Mouse (Mus musculus): ENCODE measurements around the gene N4bp2l1.
A peak's percentile ranks its signal among the peaks of the same experiment; 100 is the strongest.

The N4bp2l1 gene

DNA sequence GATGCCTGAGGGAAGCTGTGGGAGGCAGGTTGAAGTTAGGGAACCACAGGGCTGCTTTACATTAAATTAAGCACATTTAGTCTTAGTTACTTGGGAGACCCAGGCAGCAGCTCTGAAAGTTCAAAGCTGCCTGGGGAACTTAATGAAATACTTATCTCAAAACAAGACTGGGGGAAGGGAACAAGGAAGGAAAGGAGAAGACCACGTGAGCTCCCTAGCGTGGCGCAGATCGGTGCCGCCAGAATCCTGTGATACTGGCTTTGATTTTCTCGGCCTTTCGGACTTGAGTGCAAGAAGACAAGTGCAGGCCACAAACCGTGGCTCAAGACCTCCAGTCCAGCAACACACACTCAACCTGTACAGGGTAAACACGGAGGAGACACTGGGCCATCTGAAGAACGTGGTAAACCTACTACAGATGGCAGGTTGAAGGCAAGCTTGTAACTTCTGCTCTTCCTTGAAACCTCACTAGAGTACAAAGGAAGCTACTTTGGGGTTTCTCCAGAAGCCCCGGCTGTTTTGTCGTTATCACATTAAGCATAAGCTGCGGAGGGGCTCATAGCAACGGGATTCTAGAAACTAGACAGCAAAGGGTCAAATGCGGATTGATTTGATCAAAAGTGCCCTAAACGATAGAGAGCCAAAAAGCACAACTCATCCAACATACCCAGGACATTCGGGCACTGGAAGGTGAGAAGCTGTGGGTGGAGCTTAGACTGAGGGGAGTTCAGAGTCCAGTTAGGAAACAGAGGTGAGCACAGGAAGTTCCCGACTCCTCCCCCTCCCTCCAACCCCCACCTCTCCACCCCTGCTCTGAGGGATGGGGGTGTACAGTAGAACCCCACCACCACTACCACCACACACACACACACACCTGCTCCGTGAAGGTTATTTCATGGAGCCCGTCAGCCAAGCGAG is 1.5 kb upstream of the N4bp2l1 start:
- DNase-seq: peak; percentile 34

DNA sequence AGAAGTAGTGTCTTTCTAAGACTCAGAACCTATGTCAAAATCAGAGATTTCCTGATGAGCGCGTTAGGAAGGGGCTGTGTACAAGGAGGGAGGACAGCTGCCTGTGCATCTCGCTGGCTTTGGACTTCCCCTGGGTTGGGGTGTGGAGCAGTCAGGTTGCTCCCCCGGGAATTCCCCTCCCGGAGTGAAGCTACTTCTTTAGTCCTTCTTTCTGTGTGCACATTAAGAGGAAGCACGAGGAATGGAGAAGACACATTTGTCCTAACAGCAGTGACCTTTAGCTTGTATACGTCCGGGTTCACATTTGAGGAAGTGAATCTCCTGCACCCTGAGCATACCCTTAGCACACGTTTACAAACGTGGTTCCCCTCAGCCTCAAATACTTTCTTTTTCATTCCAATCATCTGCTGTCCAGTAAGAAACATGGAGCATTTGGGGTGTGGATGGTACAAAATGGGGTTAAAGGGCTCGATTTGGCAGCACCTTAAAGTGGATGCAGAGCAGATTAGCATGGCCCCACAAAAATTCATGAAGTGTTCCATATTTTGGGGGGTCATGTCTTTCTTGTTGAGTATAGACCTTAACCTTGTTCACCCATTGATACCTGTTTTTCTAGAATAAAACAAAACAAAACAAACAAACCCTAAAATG is 1.5 kb downstream of the N4bp2l1 start:
- peak; percentile 9 for DNase-seq

DNA sequence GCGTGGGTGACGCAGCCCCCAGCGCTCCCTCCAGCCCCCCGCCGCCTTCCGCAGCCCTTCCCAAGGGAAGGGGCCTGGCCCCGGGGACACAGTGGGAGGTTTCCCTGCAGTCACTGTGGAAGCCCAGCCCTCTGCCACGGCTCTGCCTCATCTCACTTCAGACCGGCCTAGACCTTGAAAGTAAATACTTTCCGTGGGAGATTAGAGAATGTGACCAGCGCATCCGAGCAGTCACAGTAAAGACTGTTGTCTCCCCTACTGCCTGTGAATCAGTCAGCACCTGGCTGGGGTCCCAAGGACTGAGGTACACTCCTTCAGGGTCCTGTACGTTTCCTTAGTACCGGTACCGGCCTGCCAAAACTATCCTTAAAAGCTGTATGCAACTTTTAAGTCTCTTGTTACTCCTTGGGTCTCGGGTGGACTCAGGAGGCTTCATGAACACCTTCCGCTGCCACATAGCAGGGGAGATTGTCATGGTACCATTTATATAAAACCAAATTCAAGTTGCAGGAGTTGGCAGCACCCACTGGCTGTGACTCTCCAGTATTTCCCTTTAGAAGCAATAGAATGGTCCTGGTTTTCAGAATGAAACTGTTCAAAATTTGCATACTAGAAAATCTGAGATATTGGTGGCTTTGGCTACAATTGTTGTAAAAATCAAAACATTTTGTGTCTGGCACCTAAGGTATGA is 2.2 kb downstream of the N4bp2l1 start:
- no peak for DNase-seq

DNA sequence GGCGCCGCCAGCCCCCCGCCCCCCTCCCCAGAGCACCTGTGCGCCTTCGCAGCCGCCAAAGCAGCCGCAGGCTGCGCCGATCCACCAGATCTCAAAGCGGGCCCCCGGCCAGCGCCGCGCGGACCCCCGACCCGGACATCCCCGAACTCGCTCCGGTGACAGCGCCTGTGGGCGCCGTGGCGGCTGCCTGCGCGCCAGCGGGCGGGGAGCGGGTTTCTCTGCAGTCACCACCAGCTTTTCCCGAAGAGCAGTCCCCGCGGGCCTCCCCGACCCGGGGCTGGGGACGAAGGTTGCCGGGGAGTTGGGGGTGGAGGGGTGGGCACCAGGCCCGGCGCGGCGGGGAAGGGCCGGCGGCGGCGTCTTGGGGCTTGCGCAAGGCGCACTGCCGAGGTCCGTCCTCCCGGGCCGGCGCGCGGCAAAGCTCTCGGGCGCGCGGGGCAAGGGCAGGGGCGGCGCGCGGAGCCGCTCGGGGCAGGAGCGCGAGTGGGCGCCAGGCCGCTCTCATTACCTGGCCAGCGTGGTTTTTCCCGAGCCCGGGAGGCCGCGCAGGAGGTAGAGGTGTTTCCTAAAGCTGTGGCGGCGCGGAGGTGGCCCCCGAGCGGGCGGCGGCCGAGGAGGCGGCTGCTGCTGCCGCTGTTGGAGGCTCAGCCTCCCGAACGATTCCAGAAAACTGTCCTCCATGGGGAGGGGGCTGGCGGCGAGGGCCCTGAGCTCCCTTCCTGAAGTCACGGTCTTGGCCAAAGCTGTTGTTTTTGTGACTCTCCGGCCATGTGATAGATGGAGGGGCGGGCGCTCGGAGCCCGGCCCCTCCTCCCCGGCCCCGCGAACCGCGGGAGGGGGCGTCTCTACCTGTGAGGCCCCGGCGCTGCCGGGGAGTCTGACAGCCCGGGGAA is 3.0 kb downstream of the N4bp2l1 start:
- peak; percentile 74 for DNase-seq

DNA sequence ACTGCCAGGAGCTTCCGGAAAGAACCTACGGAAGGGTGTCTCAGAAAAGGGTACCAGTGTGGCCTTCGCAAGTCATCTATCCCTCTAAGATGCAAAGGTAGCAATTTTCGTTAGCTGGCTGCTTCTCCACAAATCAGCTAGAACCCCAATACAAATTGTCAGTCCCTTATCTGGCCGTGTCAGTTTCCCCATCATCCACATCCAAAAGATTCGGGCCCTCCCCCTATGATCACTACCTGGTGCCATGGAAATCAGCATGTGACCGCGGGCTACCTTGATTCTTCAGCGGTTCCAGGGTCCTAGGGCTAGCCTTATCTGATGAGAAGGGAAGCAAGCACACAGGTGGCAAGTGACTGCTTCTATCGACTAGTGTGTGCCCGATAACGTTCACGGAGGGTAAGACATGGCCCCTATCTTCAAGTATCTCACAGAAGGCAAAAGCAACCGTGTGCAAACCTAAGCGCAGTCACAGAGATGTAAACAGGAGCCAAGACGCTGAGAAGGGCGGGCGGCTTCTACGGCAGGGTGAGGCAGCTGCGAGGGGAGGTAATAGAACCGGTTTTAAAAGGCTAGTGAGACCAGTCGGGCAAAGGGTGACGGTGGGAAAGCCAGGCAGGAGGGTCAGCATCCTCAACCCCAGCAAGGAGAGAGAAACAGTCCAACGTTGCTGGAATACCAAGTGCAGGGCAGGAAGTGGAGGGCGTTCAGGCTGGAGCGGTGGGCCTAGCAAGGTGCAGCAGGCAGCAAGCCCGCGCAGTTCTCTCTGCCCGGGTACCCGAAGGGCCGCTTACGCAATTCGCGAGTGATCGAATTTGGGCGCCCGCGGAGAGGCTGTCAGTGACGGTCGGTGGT is 3.9 kb downstream of the N4bp2l1 start:
- peak; percentile 67 for DNase-seq

DNA sequence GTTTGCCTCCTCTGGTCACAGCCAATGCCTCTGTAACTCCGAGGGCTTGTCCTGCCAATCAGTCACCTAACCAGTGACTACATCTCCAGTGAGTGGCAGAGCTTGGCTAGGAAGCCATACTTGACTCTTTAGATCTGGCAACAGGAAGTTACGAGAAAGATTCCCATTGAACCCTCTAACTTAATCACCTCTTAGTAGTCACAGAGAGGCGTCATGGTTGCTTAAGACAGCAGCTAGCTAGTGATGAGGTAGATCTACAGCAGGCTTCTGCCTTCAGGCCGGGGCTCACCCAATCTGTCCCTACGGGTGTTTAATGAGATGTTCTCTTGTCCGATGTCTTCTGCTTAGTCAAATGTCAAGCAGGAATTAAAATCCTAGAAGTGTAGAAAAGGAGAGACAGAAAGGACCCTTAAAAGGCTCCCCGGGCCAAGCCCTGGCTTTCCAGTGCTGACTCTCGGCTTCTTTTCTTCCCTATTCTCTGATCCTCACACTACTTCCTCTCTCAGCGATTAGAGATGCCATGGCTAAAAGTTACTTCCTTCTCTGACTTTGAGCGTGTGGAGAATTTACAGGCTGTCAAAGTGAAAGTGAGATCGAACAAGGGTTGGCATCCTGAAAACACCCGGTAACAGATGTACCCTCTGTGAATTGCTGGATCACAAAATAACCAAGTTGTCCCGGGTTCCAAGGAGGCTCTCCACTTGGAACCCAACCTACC is 4.6 kb downstream of the N4bp2l1 start:
- peak; percentile 13 for DNase-seq

DNA sequence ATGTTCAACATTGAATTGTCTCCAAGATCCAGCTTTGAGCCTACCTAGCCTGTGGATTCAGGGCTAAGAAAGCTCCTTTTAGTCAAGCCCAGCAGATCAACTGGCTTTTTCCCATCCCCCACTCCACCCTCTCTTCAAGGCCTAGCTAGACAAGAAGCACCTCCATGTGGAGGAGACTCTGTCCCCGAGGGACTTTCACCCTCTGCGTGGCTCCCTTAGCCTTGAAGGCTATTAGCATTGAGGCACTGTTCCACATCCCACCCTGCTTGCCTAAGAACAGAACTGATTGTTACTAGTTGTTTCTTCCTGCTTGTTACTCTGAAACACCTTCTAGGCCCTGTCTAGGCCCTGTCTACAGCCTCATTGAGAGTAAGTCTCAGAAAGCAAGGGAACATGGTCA is 7.0 kb downstream of the N4bp2l1 start:
- DNase-seq: no peak

DNA sequence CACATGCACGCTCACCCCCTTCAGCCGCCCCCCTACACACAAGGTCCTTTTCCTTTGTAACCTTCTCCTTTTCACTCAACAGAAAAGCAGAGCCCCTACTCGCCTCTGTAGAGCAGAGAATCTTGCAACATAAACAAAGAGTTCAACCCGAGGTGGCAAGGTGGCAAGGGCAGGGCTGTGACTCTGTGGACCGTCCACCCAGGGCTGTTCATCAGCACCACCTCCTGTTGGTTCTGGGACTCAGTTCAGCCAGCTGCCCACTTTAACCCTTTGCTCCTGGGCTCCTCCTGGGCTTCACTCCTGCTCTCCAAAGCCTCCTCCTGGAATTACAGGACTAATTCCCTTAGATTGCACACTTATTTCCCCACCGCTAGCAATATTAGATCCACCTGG is 12.7 kb downstream of the N4bp2l1 start:
- DNase-seq: no peak

DNA sequence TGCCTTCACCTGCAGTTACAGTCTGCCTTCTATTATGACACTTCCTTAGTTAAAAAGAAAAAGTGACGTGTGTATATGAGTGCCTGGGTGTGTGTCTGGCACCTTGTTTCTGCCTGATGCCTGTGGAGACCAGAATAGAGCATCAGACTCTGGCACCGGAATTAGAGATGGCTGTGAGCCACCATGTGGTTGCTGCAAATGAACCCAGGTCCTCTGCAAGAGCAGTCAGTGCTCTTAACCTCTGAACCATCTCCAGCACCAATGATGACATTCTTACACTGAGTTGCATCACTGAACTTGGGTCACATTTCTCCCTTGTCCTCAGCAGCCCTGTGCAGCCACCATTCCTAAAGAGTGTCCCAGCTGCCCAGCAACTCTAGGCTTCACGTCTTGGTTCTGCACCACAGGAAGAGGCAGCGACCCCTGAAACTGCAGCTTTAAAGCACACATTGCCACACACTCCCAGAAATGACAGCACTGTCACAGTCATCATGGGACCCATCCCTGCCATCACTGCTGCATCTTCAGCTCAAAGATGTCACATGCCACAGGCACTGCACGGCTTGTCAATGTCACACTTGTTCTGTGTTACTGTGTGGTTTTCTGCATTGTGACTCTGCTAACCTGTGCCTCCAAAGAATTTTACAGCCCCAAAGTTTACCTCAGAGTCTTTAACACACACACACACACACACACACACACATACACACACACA is 13.2 kb downstream of the N4bp2l1 start:
- peak; percentile 13 for DNase-seq

DNA sequence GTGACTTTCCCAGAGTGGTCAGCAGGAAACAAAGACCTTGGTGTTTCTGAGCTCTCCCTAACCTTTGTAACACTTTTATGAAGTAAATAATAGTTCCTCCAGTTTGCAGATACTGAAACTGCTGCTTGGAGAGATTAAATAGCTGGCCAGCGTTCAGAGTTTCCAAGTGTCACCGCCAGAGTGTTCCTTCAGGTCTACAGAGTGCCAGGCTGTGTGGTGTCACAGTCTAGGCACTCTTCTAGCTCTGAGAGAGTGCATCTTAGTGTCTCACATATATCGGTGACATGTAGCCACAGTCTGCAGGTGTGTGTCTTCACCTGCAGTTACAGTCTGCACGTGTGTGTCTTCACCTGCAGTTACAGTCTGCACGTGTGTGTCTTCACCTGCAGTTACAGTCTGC is 13.8 kb downstream of the N4bp2l1 start:
- DNase-seq: no peak

DNA sequence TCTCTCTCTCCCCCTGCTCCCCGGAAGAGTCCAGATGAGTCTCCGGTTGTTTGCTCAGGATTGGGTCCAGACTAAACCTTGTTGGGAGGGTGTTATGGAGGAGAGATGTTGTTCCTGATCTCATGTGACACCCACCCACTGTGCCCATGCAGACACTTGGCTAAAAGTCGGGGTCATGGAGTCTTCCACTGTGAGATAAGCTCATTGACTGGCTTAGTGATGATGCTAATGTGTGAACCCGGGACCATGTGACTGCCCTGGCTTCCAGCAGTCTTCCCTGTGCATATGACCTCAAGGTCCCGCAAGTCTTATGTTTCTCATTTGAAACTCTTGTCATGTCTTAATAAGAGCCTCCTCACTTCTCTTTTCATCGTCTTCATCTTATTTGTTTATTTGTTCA is 15.8 kb downstream of the N4bp2l1 start:
- DNase-seq: no peak

DNA sequence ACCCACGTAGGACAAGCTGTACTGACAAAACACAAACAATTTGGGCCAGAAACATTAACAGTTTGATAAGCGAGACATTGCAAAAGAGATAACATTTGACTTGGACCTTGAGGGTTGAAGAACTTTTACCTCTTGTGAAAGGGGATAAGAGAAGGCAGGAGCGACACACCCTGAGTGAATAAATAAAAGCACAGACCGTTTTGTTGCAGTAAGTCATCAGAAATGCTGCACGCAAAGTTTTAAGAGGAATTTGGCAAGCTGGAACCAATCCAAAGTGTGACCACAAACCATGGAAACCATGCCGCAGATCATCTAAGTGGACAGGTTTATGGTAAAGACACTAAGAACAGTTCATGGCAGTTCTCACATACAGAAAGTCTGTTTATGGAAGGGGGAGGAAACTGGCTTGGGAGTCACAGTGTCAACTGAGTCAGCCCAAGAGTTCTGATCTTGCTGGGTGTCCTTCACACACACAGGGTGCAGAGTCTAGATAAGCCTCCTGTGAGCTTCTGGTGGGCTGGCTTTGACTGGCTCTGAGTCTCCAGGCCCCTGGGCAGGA is 18.3 kb downstream of the N4bp2l1 start:
- DNase-seq: no peak

DNA sequence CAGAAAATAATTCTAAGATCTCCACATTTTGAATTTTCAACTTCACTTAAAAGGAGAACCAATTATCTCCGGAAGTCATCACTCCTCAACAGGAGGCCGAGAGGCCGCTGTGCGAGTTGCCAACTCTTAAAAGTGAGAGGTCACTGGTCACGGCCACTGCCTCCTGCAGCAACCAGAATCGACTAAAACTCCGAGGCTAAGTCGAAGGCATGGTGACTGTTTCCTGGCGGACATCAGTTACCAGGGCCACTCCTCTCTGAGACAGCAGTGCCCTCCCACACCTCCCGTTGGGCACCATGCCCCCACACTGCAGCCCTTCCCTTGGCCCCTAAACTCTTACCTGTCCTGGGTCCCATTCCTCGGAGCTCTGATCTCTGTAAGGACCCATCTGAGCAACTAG is 20.2 kb downstream of the N4bp2l1 start:
- DNase-seq: no peak

DNA sequence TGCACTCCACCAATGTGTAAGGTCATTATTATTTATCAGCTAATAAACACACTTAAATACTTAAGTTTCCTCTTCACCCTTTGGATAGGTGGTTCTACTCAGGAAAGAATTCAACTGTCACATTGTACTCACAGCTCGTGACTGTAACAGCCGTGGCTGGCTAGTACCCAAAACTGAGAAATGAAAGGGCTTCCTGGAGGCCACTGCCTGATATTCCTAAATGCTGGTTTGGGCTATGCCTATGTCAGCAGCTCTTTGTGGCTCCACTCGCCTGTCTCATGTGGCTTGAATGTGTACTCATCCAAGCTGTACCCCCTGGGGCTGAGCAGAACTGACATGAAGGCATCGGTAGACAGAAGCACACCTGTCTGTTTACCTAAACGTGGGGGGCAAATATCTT is 22.1 kb downstream of the N4bp2l1 start:
- DNase-seq: no peak

DNA sequence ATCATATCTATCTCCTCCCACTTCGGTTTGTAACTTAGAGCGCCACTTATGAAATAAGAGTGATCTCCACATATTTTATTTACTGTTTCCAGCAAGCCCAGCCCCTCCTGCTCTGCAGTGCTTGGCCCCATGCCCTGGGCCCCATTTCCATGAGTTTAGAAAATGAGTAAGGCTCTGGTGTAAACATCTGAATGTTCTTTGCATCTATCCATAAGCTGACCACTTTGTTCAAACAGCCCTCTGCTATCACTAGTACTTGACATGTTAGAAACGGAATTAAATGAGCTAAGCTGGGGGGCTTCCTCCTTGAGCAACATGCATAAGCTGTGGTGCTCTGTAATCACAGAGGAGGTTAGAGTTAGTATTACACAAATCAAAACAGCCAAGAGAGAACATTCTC is 22.6 kb downstream of the N4bp2l1 start:
- no peak for DNase-seq

DNA sequence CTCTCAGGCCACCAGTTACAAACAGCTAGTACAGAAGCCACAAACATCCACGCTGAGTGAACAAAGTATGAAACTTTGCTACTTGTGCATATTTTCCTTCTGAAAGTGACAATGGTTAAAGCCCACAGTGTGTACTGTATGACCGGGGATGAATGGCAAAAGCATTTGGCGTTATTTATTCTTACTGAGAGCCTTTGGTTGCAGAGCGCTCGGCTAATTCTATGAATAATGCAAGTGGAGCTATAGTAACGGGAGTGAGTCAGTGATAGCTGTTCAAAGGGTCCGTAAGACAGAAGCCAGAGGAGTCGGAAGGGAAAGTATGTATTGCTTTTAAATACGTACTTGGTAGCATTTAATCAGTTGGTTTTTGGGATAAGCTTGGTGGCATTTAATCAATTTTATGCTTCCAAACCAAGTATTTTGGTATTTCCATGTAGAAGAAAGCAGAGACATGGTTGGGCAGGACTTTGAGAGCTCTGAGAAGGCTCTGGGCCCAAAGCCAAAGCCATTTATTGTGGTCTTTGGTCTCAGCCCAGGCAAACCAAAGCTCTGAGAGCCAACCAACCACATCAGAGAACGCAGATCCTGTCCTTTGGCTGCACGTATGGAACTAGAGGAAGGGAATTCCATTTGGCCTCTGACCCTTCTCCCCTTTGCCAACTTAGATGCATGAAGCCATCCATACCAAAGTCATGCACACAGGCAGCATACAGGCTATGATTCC is 26.3 kb downstream of the N4bp2l1 start:
- no peak for DNase-seq

DNA sequence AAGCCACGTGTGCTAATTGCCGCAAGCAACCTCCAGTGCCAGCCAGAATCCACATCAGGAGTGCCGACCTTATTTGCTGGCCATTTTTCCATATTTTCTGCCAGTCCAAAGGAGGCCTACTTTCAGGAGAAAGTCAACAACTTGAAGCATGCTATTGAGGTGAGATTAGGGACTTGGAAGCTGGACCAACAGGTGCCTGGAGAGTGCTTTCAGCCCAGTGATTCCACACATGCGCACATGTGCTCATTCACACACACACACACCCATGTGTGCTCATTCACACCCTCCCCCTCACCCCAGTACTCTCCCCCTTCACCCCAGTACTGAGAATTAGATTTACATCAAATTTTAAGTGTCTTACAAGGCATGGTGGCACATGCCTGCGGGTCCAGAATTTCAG is 30.0 kb downstream of the N4bp2l1 start:
- no peak for DNase-seq

DNA sequence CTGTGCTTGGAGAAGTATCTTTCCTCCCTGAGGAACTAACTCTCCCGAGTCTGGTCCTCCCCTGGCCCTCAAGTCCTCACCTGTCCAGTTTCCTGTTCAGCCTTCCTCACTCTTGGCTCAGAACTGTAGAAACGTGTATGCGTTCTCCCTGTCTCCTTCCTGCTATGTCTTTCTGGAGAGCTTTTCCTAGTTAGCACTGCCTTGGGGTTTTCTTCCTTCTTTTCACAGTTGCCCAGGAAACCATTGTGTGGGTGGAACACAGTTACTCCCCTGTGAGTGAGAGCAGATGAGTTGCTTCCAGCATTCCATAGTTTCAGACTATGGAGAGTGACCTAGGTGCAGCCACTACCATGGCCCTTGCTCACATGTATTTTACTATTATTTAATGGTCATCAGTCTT is 30.8 kb downstream of the N4bp2l1 start:
- no peak for DNase-seq

DNA sequence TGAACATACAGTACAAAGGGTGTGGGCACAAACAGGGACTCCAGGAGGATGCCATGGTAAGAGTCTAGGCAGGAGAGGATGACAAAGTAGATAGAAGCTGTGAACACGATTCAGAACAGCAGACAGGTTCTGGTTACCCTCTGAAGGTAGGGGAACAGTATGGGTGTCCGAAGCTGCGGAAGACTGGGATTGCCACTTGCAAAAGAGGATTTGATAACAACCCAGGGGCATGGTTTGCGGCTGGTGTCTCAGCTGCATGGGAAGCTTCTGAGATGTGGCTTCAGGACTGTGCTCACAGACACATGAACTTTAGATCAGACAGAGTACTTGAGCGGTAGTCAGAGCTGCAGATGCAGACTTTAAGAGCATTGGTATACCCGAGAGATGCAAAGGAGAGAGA is 32.6 kb downstream of the N4bp2l1 start:
- no peak for DNase-seq
